Mouse (Mus musculus) heart, postnatal 10 days (tissue): ENCODE results near the gene Serpinb6a. TPM values are rescaled to one million over a fixed set of nuclear protein-coding genes. Genes with fewer than 3 reads are reported as not detected.

ENCODE experiments used
- DNase-seq, 2 experiments: peaks; one replicate each; pipeline ENCODE4 v3.0.0; 2021
- intact Hi-C: fragments of 180-260 bp; cut with DNase I; formaldehyde crosslinking; loops from one replicate; pipeline ENCODE4 v1.15.1; 2025
- total RNA-seq, 2 experiments: library from RNA; stranded (reverse); gene quantifications; 2 replicates each; pipeline ENCODE4 v1.2.3; 2021

Serpinb6a gene
- 100 to 1,000 TPM; 113 TPM for total RNA-seq

DNA sequence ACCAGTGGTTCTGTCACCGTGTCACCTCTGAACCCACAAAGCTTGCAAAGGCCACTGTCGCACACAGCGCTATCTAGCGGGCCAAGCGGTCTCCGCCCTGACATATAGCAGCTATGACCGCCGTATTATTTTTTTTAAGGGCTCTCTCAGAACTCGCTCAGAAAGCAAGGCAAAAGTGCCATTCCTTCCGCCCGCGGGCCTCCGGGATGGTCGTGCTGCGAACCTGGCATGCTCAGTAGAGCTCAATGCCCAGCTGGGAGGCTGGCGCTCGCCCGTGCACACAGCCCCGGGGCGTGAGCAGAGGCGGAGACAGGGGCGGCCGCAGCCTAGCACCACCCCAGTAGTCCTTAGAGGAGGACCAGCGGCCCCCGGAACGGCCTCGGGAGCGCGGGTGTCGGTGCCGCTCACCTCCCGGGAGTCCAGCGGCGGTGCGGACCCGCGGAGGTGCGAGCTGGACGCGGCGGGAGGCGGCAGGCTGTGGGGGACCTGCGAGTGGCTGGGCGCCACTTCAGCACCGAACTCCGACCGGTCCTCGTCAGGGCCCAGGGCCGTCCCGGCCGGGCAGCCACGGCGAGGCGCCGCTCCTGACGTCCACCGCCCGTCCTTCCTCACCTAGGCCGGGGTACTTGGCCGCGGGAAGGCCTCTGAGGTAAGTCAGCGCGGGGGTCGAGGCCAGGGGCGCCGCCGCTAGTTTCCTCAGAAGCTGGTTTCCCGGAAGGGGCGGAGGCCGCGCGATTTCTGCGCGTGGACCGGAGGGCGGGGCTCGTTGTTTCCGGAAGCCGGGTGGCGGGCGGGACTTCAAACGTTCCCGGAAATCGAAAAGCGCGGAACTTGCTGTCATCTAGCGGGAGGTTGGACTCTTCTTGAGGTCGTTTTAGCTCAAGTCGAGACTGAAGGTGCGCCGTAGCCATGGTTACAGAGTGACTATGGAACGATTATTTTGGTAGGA, at the start of gene Serpinb6a, which contains the start of gene Ripk1:
Gene Serpinb6a (minus strand): TSS at position 737 of the 949 bp plus-strand sequence.
Gene Ripk1 (plus strand): TSS at position 306 of the 949 bp plus-strand sequence.
- intact Hi-C loops: no loop called here
- peak; percentile 92 to 95 for DNase-seq

GRCm38 (mm10) chr13:34051692-34052091, 49.1 kb upstream of the Serpinb6a start:
- no peak for DNase-seq
- intact Hi-C loops: no loop called here

DNA sequence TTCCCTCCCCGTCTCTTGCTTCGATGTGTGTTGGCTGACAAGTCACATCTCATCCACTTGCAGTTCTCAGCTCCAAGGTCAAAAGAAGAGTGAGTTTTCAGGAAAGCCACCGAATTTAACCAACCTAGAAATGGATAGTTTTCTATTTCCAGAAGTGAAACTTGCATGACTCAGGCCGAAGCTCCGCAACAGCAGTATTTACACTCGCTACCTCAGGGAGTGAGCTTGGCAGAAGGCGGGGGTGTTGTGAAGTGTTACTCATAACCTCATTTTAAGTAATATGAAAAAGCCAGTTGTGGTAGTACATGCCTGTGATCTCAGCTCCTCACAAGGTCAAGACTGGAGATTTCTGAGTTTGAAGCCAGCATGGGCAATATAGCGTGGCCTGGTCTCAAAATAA, 47.9 kb upstream of the Serpinb6a start:
- no peak for DNase-seq

DNA sequence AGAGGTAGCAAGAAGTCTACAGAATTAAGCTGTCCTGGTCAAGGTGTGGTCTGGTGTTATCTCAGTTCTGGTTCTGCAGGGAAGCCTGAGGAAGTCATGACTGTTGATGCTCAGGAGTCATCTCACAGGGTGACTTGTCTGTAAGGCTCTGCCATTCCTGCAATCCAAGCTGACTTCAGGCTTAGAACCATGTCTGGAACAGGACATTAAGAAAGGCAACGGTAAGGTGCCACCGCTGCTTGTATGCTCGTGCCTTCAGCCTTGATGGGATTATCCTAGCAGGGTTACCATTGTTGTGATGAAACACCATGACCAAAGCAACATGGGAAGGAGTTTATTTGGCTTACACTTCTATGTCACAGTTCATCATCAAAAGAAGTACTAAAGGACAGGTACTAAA, 44.9 kb upstream of the Serpinb6a start:
- DNase-seq: no peak
- intact Hi-C loops: loop anchor here (5.0 to 10.0 kb wide), 3 partner anchors 297 to 827 kb away; partner anchors contain the start of genes Prpf4b and Slc22a23

More for the DNA sequence above, 47.9 kb upstream of the Serpinb6a start:
- intact Hi-C loops: no loop called here

DNA sequence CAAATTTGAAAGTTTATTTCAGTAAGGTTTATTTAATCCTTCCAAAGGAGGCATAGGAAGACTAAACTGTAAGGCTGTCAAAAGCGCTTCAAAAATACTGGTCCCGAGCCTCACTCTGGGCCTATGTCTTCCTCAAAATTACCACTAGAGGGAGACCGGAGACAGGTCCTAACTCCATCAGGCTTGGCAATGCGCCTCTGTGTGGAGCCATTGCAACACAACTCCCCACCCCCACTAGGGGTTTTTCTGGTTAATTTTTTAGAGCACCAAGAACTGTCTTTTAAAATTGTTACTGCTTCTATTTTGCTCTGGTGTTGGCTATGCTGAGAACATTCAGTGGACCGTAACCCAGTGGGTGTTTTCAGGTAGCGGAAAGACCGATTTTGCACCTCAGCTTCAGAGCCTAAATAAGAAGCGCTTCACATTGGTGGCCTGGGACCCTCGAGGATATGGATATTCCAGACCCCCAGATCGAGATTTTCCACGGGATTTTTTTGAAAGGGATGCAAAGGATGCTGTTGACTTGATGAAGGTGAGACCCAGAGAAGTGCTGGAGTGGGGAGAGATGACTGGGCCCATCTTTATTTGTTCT, 43.9 kb upstream of the Serpinb6a start:
- intact Hi-C loops: loop anchor here (1.0 to 10.0 kb wide), 4 partner anchors 110 to 828 kb away; partner anchors contain the start of genes Prpf4b and Slc22a23
- peak; percentile 88 to 90 for DNase-seq

DNA sequence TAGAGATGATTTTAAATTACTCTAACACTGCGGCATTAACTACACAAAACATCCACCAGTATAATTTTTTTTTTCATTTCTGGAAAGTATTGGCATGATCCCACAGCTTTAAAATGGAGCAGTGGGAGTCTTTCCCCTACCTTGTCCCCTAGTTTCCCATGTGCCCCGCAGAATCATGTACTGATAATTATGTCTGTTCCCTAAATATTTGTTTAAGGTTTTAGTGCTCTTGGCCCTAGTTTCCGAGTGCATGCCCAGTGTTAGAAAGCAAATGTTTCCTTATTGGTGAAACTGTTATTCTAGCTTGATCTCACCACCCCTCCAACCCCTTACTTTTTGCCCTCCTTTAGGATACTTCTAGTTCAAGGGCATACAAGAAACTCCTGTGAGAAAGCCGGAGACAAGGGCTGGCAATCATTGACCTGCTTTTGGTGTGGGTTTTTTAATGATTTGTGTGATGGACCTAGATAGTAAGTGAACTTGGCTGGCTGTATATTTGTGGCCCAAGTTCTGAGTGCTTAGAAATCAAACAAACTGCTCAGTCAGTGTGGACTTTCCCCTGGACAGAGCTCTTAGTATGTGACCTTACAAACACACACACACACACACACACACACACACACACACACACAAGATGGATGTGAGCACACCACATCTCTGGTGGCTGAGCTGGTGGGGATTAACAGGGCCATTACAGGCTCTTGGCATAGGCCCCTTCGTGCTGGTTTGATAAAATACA, 43.1 kb upstream of the Serpinb6a start:
- intact Hi-C loops: loop anchor here (1.0 to 10.0 kb wide), 4 partner anchors 111 to 829 kb away; partner anchors contain the start of genes Prpf4b and Slc22a23

GRCm38 (mm10) chr13:34043716-34044393, 41.3 kb upstream of the Serpinb6a start:
- intact Hi-C loops: loop anchor here (10.0 kb wide), 2 partner anchors 301 to 831 kb away; partner anchors contain the start of genes Prpf4b and Slc22a23
- no peak for DNase-seq

More for the DNA sequence above, 43.1 kb upstream of the Serpinb6a start:
- DNase-seq: no peak

- intact Hi-C loops: loop anchor here (10.0 kb wide), 2 partner anchors 305 to 835 kb away; partner anchors contain the start of genes Prpf4b and Slc22a23
- DNase-seq: no peak
These were observed 37.5 kb upstream of the Serpinb6a start for GRCm38 (mm10) chr13:34040091-34040490.

- intact Hi-C loops: no loop called here
- no peak for DNase-seq
These were observed 36.3 kb upstream of the Serpinb6a start for GRCm38 (mm10) chr13:34038901-34039341.

DNA sequence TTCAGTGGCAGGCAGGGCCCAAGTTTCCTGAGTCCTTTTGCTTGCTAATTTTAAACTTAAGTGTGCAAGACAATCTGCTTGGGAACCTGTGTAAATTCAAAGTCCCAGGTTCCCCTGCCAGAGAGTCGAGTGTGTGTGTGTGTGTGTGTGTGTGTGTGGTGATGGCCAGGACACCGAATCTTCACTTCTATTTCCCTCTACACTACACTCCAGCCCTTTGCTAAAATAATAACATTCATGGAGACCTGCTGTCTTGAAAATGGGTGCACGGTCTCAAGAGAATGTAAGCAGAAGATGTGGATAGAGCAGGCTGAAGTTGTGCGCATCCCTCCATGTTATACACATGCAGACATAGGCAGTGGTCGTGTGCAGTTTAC, 35.5 kb upstream of the Serpinb6a start:
- intact Hi-C loops: no loop called here
- no peak for DNase-seq

GRCm38 (mm10) chr13:34037172-34038055, 34.8 kb upstream of the Serpinb6a start, which contains the start of gene Bphl:
Bphl (plus strand) TSS chr13:34037597.
- peak; percentile 94 to 95 for DNase-seq
- intact Hi-C loops: no loop called here

DNA sequence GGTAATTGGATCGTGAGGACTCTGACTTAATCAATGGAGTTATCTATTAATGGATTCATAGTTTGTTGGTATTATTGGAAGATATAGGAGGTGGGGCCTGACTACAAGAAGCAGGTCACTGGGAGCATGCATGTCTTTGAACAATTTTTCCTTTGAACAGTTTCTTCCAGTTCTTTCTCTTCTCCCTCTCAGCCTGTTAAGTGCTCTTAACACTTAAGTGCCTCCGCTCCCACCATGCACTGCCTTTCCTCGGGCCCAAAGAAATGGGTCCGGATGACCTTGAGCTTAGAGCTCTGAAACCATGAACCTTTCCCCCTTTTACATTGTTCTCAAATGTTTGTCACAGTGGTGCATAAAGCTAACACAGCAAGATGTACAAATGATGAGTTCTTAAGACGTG, 34.1 kb upstream of the Serpinb6a start:
- intact Hi-C loops: no loop called here
- no peak for DNase-seq

DNA sequence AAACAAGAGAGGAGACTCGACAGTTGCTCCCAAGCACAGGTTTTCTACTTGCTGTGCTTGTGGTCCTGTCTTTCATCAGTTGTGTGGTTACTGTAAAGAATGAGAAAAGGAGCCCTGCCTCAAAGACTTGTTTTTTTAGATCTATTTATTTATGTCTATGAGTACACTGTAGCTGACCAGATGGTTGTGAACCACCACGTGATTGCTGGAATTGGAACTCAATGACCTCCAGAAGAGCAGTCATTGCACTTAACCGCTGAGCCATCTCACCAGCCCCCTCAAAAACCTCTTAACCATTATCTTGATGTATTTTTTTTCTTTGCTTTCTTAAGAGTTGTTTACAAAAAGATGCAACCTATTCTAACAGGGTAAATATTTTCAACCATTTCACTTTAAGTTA, 32.8 kb upstream of the Serpinb6a start:
- intact Hi-C loops: no loop called here
- DNase-seq: no peak

DNA sequence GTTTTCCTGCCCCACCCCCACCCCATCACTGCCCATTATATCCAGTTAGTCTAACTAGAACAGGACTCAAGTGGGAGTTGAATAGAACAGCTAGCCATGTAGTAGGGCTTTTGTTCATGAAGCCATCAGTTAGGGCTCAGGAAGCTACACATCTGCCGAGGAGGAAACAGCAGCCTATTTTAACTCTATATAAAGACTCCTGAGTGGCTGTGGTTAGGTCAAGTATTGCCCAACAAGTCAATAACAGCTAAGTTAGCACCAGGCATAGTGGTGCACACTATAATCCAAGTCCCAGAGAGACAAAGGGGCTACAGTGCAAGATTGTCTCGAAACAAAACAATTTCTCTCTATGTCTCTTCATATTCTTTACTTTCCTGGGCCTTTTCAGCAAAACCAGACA, 29.4 kb upstream of the Serpinb6a start:
- DNase-seq: no peak
- intact Hi-C loops: no loop called here

- DNase-seq: no peak
- intact Hi-C loops: no loop called here
These were observed 19.4 kb upstream of the Serpinb6a start for GRCm38 (mm10) chr13:34021998-34022397.

- DNase-seq: no peak
- intact Hi-C loops: no loop called here
These were observed 15.9 kb upstream of the Serpinb6a start for GRCm38 (mm10) chr13:34018521-34018920.

- intact Hi-C loops: no loop called here
- no peak for DNase-seq
These were observed 14.5 kb upstream of the Serpinb6a start for GRCm38 (mm10) chr13:34016927-34017569.

GRCm38 (mm10) chr13:34007234-34007633, 4.6 kb upstream of the Serpinb6a start:
- intact Hi-C loops: no loop called here
- DNase-seq: no peak
